Mouse (Mus musculus) kidney, adult 8-10 months (tissue): ENCODE results near the gene Dclre1b.
"Not testable (repeated sequence)": the region's sequence is repeated elsewhere in the genome, so short reads cannot be mapped to it uniquely, and the experiment has no call there.

Source experiments
- DNase-seq, 2 experiments: peaks; one replicate each; pipeline ENCODE4 v3.0.0; 2022

The Dclre1b gene

GRCm38 (mm10) chr3:103808891-103809798 lies at the start of gene Dclre1b, which contains the start of the genes Ap4b1 and Gm43064:
Gene Dclre1b (minus strand): TSS chr3:103809444.
Gene Ap4b1 (plus strand): TSS chr3:103809520.
Gene Gm43064 (plus strand): TSS chr3:103809573.
- peak; percentile 86 to 89 for DNase-seq

- DNase-seq = no peak
These were observed 48.8 kb upstream of the Dclre1b start for GRCm38 (mm10) chr3:103857977-103858563.

GRCm38 (mm10) chr3:103857036-103857805 lies 48.0 kb upstream of the Dclre1b start:
- DNase-seq = no peak

DNA sequence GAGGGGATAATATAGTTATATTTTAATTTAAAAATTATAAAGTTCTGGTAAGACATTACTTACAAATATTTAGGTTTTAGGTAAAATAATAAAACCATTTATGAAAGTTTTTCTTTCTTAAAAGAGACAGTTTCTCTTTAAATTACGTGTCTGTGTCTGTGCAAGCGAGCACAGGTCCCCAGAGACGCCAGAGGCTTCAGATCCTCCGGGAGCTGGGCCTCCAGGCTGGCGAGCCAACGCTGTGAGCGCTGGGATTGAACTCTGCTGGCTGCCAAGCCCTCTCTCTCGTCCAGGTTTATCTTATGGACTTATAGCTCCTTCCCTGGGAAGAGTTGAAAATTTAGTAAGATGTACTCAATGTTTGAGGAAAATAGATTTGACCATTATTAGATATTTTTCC lies 44.6 kb upstream of the Dclre1b start:
- no peak for DNase-seq

GRCm38 (mm10) chr3:103852565-103853299 lies 43.5 kb upstream of the Dclre1b start:
- peak; percentile 55 to 76 for DNase-seq

DNA sequence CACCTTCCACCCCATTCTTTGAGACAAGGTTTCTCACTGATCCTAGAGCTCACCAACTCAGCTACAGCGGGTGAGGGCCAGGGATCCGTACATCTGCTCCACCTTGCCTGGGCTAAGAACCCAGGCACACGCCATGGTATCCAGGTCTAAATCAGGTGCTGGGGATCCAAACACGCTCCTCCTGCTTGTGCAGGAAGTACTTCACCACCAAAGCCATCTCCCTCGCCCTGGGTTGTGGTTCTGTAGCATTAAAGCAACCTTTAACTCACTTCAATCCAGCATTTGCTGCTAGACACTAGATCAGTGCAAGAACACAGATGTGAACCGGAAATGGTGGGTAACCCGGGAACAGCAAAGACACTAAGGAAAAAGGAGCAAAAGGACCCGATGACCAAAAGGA lies 42.6 kb upstream of the Dclre1b start:
- DNase-seq = no peak

- no peak for DNase-seq
These were observed 42.2 kb upstream of the Dclre1b start for GRCm38 (mm10) chr3:103851481-103851880.

DNA sequence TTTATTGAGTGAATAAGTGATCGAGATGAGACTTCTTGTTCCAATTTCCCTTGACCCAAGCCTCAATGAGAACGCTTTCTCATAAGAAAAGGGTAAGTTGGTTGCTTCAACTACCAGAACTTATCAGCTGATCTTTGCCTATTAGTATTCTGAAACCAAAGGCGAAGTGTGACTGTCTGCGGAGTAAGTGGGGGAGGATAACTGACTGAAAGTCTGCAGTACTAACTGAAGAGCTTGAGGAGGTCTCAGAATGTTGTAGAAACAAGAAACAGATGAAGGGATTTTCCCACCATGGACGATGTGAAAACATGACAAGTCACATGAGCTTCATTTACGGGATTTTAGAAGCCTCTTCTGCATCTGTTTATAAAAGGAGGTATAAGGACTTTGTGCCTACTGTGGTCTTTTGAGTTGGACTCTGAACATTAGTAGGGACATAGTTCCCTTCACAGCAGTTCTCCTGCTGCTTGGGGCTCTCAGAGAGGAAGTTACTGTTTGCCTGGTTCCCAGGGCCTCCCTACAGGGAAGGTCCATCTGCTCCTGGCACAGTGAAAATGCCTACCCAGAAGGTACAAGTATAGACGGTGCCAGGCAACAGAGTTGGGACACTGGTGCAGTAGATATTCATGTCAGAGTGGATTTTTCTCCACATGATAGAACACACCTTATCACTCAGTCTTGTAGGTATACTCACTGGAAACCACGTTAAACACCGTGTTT lies 41.6 kb upstream of the Dclre1b start:
- peak; percentile 53 to 67 for DNase-seq

DNA sequence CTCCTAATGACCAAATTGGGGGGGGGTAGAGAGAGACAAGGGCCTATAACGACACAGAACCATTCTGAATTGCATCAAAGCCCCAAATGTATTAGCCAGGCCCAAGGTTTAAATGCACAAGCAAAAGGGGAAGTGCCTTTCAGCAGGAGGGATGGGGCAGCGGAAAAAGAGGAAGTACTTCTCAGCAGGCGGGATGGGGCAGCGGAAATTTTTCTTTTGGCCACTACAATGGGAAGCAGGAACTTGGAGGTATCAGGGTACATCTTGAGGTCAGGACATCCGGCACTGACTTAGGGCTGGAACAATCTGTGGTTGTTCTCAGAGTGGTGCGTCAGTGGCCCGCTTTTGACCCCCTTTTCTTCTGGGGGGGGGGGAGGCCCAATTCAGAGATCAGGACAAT lies 31.7 kb upstream of the Dclre1b start:
- DNase-seq = not testable (repeated sequence)

DNA sequence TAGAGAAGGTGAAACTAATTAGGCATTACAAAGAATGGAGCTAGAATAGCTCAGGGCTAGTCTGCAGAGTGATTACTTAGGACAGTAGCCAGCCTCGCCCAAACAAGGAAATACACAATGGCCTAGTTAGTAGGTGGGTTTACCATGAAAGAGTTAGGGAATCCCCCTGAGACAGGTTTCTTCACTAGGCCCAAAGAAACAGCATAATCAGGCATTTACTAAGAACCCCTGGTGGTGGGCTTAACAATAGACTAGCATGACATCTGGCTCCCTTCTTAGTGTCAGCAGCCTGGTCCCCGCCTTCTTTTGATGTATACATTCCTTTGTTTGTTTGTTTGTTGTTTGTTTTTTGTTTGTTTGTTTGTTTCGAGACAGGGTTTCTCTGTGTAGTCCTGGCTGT lies 31.0 kb upstream of the Dclre1b start:
- DNase-seq = peak in 1 of 2 experiments; percentile 15

- DNase-seq = peak; percentile 41 to 52
These were observed 30.5 kb upstream of the Dclre1b start for GRCm38 (mm10) chr3:103839711-103840110.

GRCm38 (mm10) chr3:103836453-103836852 lies 27.2 kb upstream of the Dclre1b start:
- DNase-seq = no peak

DNA sequence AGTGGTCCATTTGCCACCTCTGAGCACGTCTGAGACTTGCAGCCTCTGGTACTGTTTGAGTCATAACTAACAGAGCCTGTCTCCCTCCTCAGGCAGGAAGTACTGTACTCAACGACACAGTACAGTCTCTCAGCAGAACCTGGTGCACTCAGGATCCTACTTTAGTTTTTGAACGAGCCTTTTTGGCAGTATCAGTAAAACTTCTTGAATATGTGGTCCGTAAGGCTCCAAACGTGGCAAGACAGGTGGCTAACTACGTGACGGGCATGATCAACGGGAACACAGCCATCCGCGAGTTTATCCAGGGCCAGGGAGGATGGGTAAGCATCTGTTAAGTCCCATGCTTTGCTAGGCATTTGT lies 26.7 kb upstream of the Dclre1b start:
- no peak for DNase-seq

GRCm38 (mm10) chr3:103835272-103835950 lies 26.2 kb upstream of the Dclre1b start:
- DNase-seq = no peak

DNA sequence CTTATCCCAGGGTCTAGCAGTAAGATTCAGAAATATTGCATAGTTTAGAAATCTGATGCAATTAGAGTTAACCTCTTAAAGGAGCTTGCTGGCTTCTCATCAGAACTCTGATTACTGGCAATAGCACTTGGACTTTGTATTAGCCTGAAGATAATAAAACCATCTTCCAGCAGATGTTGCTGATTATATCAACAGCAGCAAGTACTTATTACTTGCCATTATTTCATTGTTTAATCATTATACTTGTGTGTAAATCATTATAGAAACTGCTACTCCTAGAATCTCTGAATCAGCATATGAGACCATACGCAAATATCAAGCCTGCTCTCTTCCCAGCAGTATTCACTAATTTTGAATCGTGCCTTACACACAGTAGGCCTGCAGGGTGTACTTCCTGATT lies 24.8 kb upstream of the Dclre1b start:
- DNase-seq = no peak

DNA sequence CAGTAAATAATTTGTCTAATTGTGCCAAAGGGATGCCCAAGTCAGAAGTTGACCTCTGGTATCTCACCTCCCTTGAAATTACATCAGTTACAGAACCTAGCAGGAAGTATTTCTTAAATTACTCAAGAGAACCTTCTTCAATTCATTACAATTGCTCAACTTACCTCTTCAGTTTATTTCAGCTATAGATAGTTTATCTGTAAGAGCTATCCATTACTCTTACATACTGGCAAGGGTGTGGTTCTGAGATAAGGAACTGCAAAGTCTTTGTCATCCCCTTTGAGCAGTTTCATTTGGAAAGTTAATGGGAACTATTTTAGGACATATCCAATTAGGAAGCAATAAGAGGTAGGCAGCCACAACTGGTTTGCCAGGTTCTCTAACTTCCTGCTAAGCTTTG lies 23.2 kb upstream of the Dclre1b start, which contains the start of gene Bcl2l15:
Gene Bcl2l15 (plus strand): TSS at position 176 of the 400 bp plus-strand sequence.
- DNase-seq = no peak

DNA sequence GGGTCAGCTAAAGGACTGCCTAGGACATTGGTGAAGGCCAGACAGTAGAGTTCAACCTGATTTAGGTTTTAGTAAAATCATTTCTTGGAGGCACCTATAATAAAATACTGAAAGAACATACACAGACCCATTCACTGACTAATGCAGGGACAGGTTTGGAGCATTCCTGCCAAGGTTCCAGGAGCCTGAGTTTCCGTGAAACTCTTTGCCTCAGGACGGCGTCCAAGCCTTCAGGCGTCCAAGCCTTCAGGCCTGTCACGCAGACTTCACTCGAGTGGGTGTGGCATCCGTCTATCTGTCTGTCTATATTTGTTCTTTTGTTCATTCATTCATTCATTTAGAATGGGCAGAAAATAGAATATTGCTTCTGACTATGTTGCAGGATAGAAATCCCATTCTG lies 21.9 kb upstream of the Dclre1b start:
- DNase-seq = no peak

DNA sequence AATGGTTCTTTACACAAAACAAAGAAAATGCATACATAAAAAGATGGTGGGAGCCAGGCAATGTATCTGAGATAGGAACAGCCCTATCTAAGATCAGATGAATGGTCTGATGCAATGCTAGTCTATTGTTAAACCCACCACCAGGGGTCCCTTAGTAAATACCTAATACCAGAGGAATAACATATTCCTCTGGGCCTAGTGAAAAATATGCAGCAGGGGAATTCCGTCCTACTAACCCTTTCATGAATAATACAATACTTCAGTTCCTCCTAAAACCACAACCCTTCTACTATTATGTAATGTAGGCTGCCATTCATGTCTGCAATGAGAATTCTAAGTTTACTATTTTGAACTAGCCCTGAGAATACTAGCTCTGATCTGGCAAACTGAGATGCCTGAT lies 21.4 kb upstream of the Dclre1b start:
- not testable (repeated sequence) for DNase-seq

DNA sequence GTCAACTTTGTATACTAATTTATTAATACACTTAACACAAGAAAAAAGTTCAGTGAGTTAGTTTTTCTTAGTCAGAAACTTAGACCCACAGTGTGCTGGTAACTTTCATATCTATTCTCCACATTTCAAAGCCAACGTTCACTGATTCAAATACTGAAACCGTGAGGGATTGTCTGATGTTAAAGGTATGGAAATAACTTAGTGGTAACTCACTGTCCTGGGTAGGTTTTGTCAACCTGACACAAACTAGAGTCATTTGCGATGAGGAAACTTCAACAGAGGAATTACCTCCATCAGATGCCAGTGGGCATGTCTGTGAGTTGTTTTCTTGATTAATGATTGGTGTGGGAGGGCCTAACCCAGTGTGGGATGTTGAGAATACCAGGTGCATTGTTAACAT lies 19.8 kb upstream of the Dclre1b start:
- no peak for DNase-seq

DNA sequence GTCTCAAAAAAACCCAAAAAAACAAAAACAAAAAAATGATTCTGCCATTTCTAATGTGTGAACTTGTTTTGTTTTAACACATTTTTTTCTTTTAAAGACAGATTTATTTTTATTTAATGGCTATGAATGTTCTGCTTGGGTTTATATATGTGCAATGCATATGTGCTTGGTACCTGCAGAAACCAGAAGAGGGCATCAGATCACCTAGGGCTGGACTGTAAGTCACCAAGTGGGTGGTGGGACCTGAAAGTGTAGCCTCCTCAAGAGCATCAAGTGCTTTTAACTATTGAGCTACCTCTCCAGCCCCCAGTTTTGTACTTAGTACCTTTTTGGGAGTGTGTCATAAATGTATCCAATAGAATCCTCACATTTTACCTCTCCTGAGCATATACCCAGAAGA lies 18.3 kb upstream of the Dclre1b start:
- DNase-seq = no peak

DNA sequence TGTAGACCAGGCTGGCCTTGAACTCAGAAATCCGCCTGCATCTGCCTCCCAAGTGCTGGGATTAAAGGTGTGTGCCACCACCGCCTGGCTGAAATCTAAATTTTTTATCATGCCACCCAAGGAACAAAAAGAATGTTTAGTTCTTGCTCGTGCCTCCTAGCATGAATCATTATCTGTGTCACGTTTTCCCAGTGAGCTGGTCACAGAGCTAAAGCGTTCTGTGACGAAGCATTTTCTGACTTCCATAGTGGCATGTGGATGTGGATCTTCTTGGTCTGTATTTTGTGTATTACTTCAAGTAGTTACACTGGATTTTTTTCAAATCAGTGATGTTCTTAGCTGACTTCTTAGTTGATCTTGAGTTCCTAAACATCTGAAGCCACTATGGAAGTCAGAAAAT lies 1.7 kb upstream of the Dclre1b start:
- no peak for DNase-seq
